Mouse (Mus musculus) CH12.LX (cell line): ENCODE data around the gene Rbfox1. TPM values are rescaled to one million over a fixed set of nuclear protein-coding genes. Genes with fewer than 3 reads are reported as not detected.

ENCODE experiments used
- DNase-seq: peaks from one replicate; pipeline ENCODE4 v3.0.0-alpha.2; 2013; ENCODE audit errors: extremely low read depth
- H3K27ac ChIP-seq: 2 replicates; pipeline ENCODE4 v1.5.1; 2012; ENCODE audit warnings: low read depth, mild to moderate bottlenecking, control low read depth, moderate library complexity; ENCODE audit not compliant: insufficient read depth
- H3K27me3 ChIP-seq: replicated peaks from 2 replicates; pipeline ENCODE3; 2012; ENCODE audit warnings: inconsistent platforms
- H3K36me3 ChIP-seq, 2 experiments: replicated peaks in 1 of 2; 2 replicates each; pipeline versions ENCODE3 to v1.6.1; 2012; ENCODE audit warnings: inconsistent platforms in 1 of 2, low read length in 1 of 2, mild to moderate bottlenecking in 1 of 2, mixed read lengths in 1 of 2, moderate library complexity in 1 of 2; ENCODE audit not compliant: control insufficient read depth in 1 of 2, insufficient read depth in 1 of 2
- H3K4me1 ChIP-seq, 2 experiments: 2 replicates each; pipeline ENCODE4 v1.6.1; 2012; ENCODE audit warnings: inconsistent platforms in 1 of 2, moderate library complexity in 1 of 2; ENCODE audit not compliant: insufficient read depth in 2 of 2, control insufficient read depth in 1 of 2
- H3K4me2 ChIP-seq: 2 replicates; pipeline ENCODE4 v1.6.1; 2012; ENCODE audit warnings: low read depth, mild to moderate bottlenecking, control low read depth; ENCODE audit not compliant: poor library complexity, insufficient read depth, severe bottlenecking
- H3K4me3 ChIP-seq, 3 experiments: fragments of 150-350 bp in 1 of 3; sonication (generic) in 1 of 3; replicated peaks in 1 of 3; 2 replicates each; pipeline versions ENCODE3 to v1.5.1; 2011 to 2012; ENCODE audit warnings: low read depth in 2 of 3, low read length in 2 of 3, mild to moderate bottlenecking in 2 of 3, moderate library complexity in 2 of 3, control low read depth in 1 of 3, improper control_type of control experiment in 1 of 3, inconsistent platforms in 1 of 3, mixed read lengths in 1 of 3; ENCODE audit not compliant: poor library complexity in 1 of 3
- H3K79me2 ChIP-seq: replicated peaks from 2 replicates; pipeline ENCODE4 v1.6.1; 2012; ENCODE audit warnings: mild to moderate bottlenecking, moderate library complexity; ENCODE audit not compliant: control insufficient read depth, poor library complexity, insufficient read depth, severe bottlenecking; ENCODE audit errors: extremely low read depth
- H3K9ac ChIP-seq: 2 replicates; pipeline ENCODE4 v1.6.1; 2012; ENCODE audit warnings: low read depth, mild to moderate bottlenecking, control low read depth, moderate library complexity; ENCODE audit not compliant: insufficient read depth
- H3K9me3 ChIP-seq: replicated peaks from 2 replicates; pipeline ENCODE3; 2012; ENCODE audit warnings: low read length, inconsistent platforms, mixed read lengths
- CHD1 ChIP-seq: IDR thresholded peaks from 2 replicates; pipeline ENCODE4 v1.6.1; 2012; ENCODE audit warnings: low read depth, low read length, improper control_type of control experiment, inconsistent platforms
- GABPA ChIP-seq: IDR thresholded peaks from 2 replicates; pipeline ENCODE4 v1.6.1; 2012; ENCODE audit warnings: low read depth, low read length, improper control_type of control experiment, inconsistent platforms; ENCODE audit not compliant: insufficient replicate concordance
- IRF4 ChIP-seq: IDR thresholded peaks from 2 replicates; pipeline ENCODE4 v1.6.1; 2014; ENCODE audit warnings: low read depth, mild to moderate bottlenecking, inconsistent platforms, low read length, improper control_type of control experiment
- JUN ChIP-seq: IDR thresholded peaks from 2 replicates; pipeline ENCODE4 v1.6.1; 2011; ENCODE audit warnings: low read depth, mild to moderate bottlenecking, low read length, improper control_type of control experiment, moderate library complexity; ENCODE audit not compliant: insufficient read depth
- MAZ ChIP-seq: IDR thresholded peaks from 2 replicates; pipeline ENCODE4 v1.6.1; 2012; ENCODE audit warnings: low read depth, mild to moderate bottlenecking, inconsistent platforms, low read length, improper control_type of control experiment, moderate library complexity
- MEF2A ChIP-seq: IDR thresholded peaks from 2 replicates; pipeline ENCODE4 v1.6.1; 2014; ENCODE audit warnings: low read depth, mild to moderate bottlenecking, inconsistent platforms, low read length, improper control_type of control experiment, borderline replicate concordance
- MYC ChIP-seq: IDR thresholded peaks from 2 replicates; pipeline ENCODE4 v1.6.1; 2011; ENCODE audit warnings: low read depth, mild to moderate bottlenecking, improper control_type of control experiment, low read length
- NRF1 ChIP-seq: IDR thresholded peaks from 2 replicates; pipeline ENCODE4 v1.6.1; 2014; ENCODE audit warnings: low read depth, mild to moderate bottlenecking, inconsistent platforms, low read length, improper control_type of control experiment, moderate library complexity
- PAX5 ChIP-seq: IDR thresholded peaks from 2 replicates; pipeline ENCODE4 v1.6.1; 2012; ENCODE audit warnings: low read length, inconsistent platforms, mixed read lengths
- RAD21 ChIP-seq: IDR thresholded peaks from 2 replicates; pipeline ENCODE4 v1.6.1; 2011; ENCODE audit warnings: low read depth, mild to moderate bottlenecking, low read length, improper control_type of control experiment, moderate library complexity
- SIN3A ChIP-seq: IDR thresholded peaks from 2 replicates; pipeline ENCODE4 v1.6.1; 2012; ENCODE audit warnings: low read length, improper control_type of control experiment, inconsistent platforms
- SMC3 ChIP-seq: IDR thresholded peaks from 2 replicates; pipeline ENCODE4 v1.6.1; 2011; ENCODE audit warnings: low read depth, low read length, improper control_type of control experiment
- TBP ChIP-seq: conservative IDR thresholded peaks from 2 replicates; pipeline ENCODE4 v1.6.1; 2011; ENCODE audit warnings: low read depth, low read length, improper control_type of control experiment
- USF1 ChIP-seq: IDR thresholded peaks from 2 replicates; pipeline ENCODE4 v1.6.1; 2014; ENCODE audit warnings: low read depth, mild to moderate bottlenecking, inconsistent platforms, low read length, improper control_type of control experiment
- USF2 ChIP-seq: conservative IDR thresholded peaks from 2 replicates; pipeline ENCODE4 v1.6.1; 2011; ENCODE audit warnings: low read depth, low read length, improper control_type of control experiment
- ZC3H11A ChIP-seq: IDR thresholded peaks from 2 replicates; pipeline ENCODE4 v1.6.1; 2012; ENCODE audit warnings: low read depth, mild to moderate bottlenecking, inconsistent platforms, low read length, improper control_type of control experiment
- ZKSCAN1 ChIP-seq: IDR thresholded peaks from 2 replicates; pipeline ENCODE4 v1.6.1; 2012; ENCODE audit warnings: low read depth, inconsistent platforms, low read length, improper control_type of control experiment, borderline replicate concordance
- dilution Hi-C: fragments of 300-500 bp; cut with MboI; formaldehyde crosslinking; loops from 2 replicates; pipeline ENCODE4 v1.14.3; 2020; ENCODE audit warnings: low sequenced_read_pairs; ENCODE audit not compliant: extremely low pct_unique_long_range_greater_than_20kb, extremely low pct_ligation_motif_present
- in situ Hi-C: fragments of 300-500 bp; cut with MboI; formaldehyde crosslinking; loops from 3 replicates; pipeline ENCODE4 v1.14.3; 2019; ENCODE audit warnings: low sequenced_read_pairs, low pct_ligation_motif_present, low pct_unique_long_range_greater_than_20kb, mixed read lengths
- polyA plus RNA-seq: library from polyadenylated mRNA; unstranded; fragments of >175 nt; gene quantifications from 2 replicates; pipeline ENCODE4 v1.2.1, GENCODE M21; 2012; ENCODE audit warnings: low read depth; ENCODE audit not compliant: insufficient read length
- total RNA-seq, 2 experiments: library from RNA; depleted of rRNA; stranded (reverse); fragments of 300-350 nt in 1 of 2; fragments of >200 nt in 1 of 2; gene quantifications; 2 replicates each; pipeline ENCODE4 v1.2.3; 2012 to 2014

Gene Rbfox1
- total and polyA plus RNA-seq, 3 experiments: not detected

- H3K4me3 ChIP-seq: no peak overlapping the region
These were observed 463.6 kb downstream of the Rbfox1 start for GRCm38 (mm10) chr16:6348581-6349241.

GRCm38 (mm10) chr16:6349381-6349780, 464.2 kb downstream of the Rbfox1 start:
- no peak for TF ChIP-seq MEF2A
- TF ChIP-seq USF1: no peak
- TF ChIP-seq ZC3H11A: no peak
- no peak for TF ChIP-seq IRF4
- TF ChIP-seq NRF1: no peak
- TF ChIP-seq MAZ: no peak
- no peak for TF ChIP-seq TBP
- TF ChIP-seq SMC3: no peak
- no peak for TF ChIP-seq SIN3A
- TF ChIP-seq JUN: no peak
- TF ChIP-seq GABPA: no peak
- no peak for TF ChIP-seq PAX5
- TF ChIP-seq, all 38 proteins: peak for 0
- Histone ChIP-seq H3K9ac (no peak overlapping the region), H3K27ac (no peak overlapping the region), H3K4me2 (no peak overlapping the region), H3K4me1 (no peaks in the 10 kb centered on the region), H3K4me3 (no peak overlapping the region), H3K27me3 (no peaks in the 10 kb centered on the region), H3K36me3 (no peaks in the 10 kb centered on the region), H3K79me2 (no peaks in the 10 kb centered on the region), H3K9me3 (peaks cover 77% of the 10 kb centered on the region)
- in situ Hi-C loops (no loop called here), dilution Hi-C loops (no loop called here)
- no peak for DNase-seq

More at GRCm38 (mm10) chr16:6348581-6349241, 463.6 kb downstream of the Rbfox1 start:
- no peak overlapping the region for H3K4me2 ChIP-seq
- H3K9me3 ChIP-seq: peaks cover 77% of the 10 kb centered on the region
- H3K9ac ChIP-seq: no peak overlapping the region
- no peaks in the 10 kb centered on the region for H3K36me3 ChIP-seq
- dilution Hi-C loops (no loop called here), in situ Hi-C loops (no loop called here)
- no peak for DNase-seq
- H3K79me2 ChIP-seq: no peaks in the 10 kb centered on the region
- no peak overlapping the region for H3K27ac ChIP-seq
- TF ChIP-seq MAZ (no peak), USF2 (no peak), CHD1 (no peak), MYC (no peak), JUN (no peak), USF1 (no peak), ZKSCAN1 (no peak), RAD21 (no peak), PAX5 (no peak)
- H3K27me3 ChIP-seq: no peaks in the 10 kb centered on the region
- H3K4me1 ChIP-seq: no peaks in the 10 kb centered on the region
